Mouse (Mus musculus) heart, embryonic 16.5 days (tissue): ENCODE data around the gene Creb3l2. TPM values are rescaled to one million over a fixed set of nuclear protein-coding genes. Genes with fewer than 3 reads are reported as not detected.

Experiments
- ATAC-seq: fragments of 200-750 bp; cut with Nextera tagmentation; replicated peaks from 2 replicates; pipeline ENCODE4 v1.8.0; 2017; ENCODE audit warnings: moderate number of reproducible peaks; ENCODE audit not compliant: insufficient read depth, low FRiP score; ENCODE audit errors: extremely low read depth
- H3K27ac ChIP-seq: fragments of 300-500 bp; sonication (generic); 2 replicates; pipeline ENCODE4 v1.5.1; 2014; ENCODE audit warnings: mild to moderate bottlenecking, low read length, control low read depth, moderate library complexity
- H3K27me3 ChIP-seq: fragments of 300-500 bp; sonication (generic); 2 replicates; pipeline ENCODE4 v1.6.1; 2014; ENCODE audit warnings: low read length, mixed read lengths; ENCODE audit not compliant: control insufficient read depth, insufficient read depth
- H3K36me3 ChIP-seq: fragments of 300-500 bp; sonication (generic); 2 replicates; pipeline ENCODE4 v1.6.1; 2014; ENCODE audit not compliant: control insufficient read depth, insufficient read depth
- H3K4me1 ChIP-seq: fragments of 300-500 bp; sonication (generic); 2 replicates; pipeline ENCODE4 v1.6.1; 2014; ENCODE audit warnings: low read length, mixed read lengths; ENCODE audit not compliant: control insufficient read depth, insufficient read depth
- H3K4me2 ChIP-seq: fragments of 300-500 bp; sonication (generic); 2 replicates; pipeline ENCODE4 v1.6.1; 2014; ENCODE audit warnings: low read depth, mild to moderate bottlenecking, control low read depth, low read length
- H3K4me3 ChIP-seq: fragments of 300-500 bp; sonication (generic); 2 replicates; pipeline ENCODE4 v1.5.1; 2014; ENCODE audit warnings: mild to moderate bottlenecking, control low read depth, low read length
- H3K9ac ChIP-seq: fragments of 300-500 bp; sonication (generic); 2 replicates; pipeline ENCODE4 v1.6.1; 2014; ENCODE audit warnings: low read length, control low read depth
- H3K9me3 ChIP-seq: fragments of 300-500 bp; sonication (generic); replicated peaks from 2 replicates; pipeline ENCODE4 v1.6.1; 2016; ENCODE audit warnings: low read length; ENCODE audit not compliant: control insufficient read depth
- WGBS: fragments of 180-500 bp; shearing (Covaris S2); extraction: QIAGEN DNeasy Blood & Tissue Kit; methylation state at CpG from one replicate; pipeline ENCODE4 v1.1.7; 2014; 5-methylcytosine and 5-hydroxymethylcytosine counted together
- polyA plus RNA-seq: library from polyadenylated mRNA; unstranded; fragments of >200 nt; fragmentation: Nextera tagmentation; extraction: Ambion mirVana; gene quantifications from 2 replicates; pipeline ENCODE4 v1.2.1, GENCODE M21; 2015

Creb3l2 gene
- polyA plus RNA-seq, 1 experiment from 2014 or later: 28.2 TPM

DNA sequence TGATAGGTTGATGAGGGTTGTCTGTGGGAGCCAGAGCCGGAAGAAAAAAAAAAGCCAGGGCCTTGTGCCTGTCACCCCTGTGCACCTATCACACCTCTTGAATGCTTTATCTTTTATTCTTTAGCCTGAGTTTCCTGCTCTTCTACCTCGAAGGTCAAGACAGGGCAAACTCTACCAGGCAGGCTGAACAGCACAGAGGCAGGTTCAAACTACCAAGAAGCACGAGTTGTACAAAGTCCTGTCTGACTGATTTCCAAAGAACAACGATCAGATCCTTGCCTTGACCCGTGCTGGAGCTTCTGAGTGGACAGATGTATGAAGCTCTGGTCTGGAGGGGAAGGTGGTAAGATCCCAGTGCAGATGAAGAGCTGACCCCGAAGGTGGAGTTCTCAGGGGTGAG lies 20.8 kb downstream of the Creb3l2 start:
- Histone ChIP-seq H3K9ac (peak overlapping the region; percentile 15; the same call in 1 of the 2 replicates), H3K36me3 (peaks cover 11% of the 10 kb centered on the region; the same call in 1 of the 2 replicates), H3K4me3 (no peak overlapping the region), H3K4me1 (peaks cover 83% of the 10 kb centered on the region), H3K4me2 (no peak overlapping the region), H3K27ac (peak overlapping the region; percentile 34; the same call in 1 of the 2 replicates), H3K27me3 (no peaks in the 10 kb centered on the region), H3K9me3 (no peaks in the 10 kb centered on the region)
- 55% methylated on average over 6 of the region's 6 CpGs for WGBS
- no peak for ATAC-seq

DNA sequence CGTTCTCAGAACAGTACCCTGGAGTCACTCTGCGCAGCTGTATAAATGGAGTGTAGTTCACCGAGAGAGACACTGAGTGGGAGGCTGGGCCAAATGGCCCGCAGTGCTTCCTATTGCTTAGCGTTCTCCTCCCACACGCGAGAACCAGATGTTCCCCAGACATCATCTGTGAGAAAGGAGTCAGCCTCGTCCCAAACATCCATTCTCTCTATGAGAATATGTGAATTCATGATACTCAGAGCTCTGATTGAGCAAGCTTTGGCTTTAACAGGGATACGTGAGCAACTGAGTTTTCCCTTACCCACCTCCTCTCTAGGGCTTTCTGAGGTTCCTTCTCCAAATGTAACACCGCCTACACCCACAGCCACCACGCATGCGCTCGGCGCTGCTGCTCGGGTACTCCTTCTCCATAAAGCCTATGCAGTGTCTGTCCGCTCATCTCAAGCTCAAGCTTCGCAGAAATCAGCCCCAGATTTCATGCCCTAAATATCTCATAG lies 22.5 kb downstream of the Creb3l2 start:
- H3K36me3 ChIP-seq: peaks cover 2% of the 10 kb centered on the region; the same call in 1 of the 2 replicates
- H3K4me3 ChIP-seq: no peak overlapping the region
- 51% methylated on average over 17 of the region's 17 CpGs for WGBS
- peak overlapping the region; percentile 32 for H3K4me2 ChIP-seq
- peak overlapping the region; percentile 53 for H3K27ac ChIP-seq
- H3K27me3 ChIP-seq: no peaks in the 10 kb centered on the region
- peak; percentile 21; the same call in 1 of the 2 replicates for ATAC-seq
- H3K4me1 ChIP-seq: peaks cover 82% of the 10 kb centered on the region
- H3K9me3 ChIP-seq: no peaks in the 10 kb centered on the region
- H3K9ac ChIP-seq: peak overlapping the region; percentile 54; the same call in 1 of the 2 replicates

DNA sequence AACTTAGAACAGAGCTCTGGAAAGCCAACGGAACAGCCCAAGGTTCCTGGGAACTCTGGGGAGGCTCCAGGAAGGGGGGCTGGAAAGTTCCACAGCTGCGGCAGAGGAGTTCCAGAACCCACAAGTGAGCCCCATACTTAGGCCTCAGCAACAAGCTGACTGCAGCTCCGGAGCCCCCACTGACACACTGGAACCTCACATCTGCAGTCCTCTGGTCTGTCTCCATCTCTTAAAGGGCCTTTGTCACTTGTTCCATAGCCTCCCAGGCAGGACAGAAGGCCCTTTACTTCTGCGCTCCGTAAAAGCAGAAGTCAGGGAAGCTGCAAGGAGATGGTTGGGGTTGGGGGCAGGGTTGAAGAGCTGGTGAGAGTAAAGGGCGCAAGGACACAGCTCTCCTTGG lies 23.0 kb downstream of the Creb3l2 start:
- ATAC-seq: no peak
- peaks cover 82% of the 10 kb centered on the region for H3K4me1 ChIP-seq
- peaks cover 2% of the 10 kb centered on the region; the same call in 1 of the 2 replicates for H3K36me3 ChIP-seq
- 33% methylated on average over 6 of the region's 6 CpGs for WGBS
- peak overlapping the region; percentile 32; the same call in 1 of the 2 replicates for H3K4me2 ChIP-seq
- H3K27ac ChIP-seq: peak overlapping the region; percentile 53
- H3K4me3 ChIP-seq: no peak overlapping the region
- no peaks in the 10 kb centered on the region for H3K9me3 ChIP-seq
- H3K9ac ChIP-seq: peak overlapping the region; percentile 54
- H3K27me3 ChIP-seq: no peaks in the 10 kb centered on the region

DNA sequence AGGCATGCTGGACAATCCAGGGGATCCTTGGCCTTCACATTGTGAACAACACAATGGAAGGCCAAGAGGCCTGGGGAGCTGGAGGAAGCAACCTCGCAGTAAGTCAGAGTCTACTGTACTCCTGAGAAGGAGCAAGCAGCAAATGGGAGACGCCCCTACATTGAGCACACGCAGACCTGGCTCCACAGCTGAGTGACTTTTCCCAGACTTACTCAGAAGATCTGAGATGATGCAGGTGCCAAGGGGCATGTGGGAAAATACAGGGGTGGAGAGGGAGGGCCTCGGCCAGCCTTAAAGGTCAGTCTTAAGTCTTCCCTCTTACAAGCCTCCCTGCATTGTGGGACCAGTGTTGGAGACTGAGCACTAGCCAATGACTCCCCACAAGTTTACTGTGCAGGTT lies 25.2 kb downstream of the Creb3l2 start:
- Histone ChIP-seq H3K4me2 (no peak overlapping the region), H3K4me1 (peaks cover 78% of the 10 kb centered on the region), H3K36me3 (peaks cover 2% of the 10 kb centered on the region; the same call in 1 of the 2 replicates), H3K9ac (no peak overlapping the region; the same call in 1 of the 2 replicates), H3K9me3 (no peaks in the 10 kb centered on the region), H3K27me3 (no peaks in the 10 kb centered on the region), H3K4me3 (no peak overlapping the region), H3K27ac (peak overlapping the region; percentile 11)
- WGBS: 55% methylated on average over 4 of the region's 4 CpGs
- no peak for ATAC-seq

DNA sequence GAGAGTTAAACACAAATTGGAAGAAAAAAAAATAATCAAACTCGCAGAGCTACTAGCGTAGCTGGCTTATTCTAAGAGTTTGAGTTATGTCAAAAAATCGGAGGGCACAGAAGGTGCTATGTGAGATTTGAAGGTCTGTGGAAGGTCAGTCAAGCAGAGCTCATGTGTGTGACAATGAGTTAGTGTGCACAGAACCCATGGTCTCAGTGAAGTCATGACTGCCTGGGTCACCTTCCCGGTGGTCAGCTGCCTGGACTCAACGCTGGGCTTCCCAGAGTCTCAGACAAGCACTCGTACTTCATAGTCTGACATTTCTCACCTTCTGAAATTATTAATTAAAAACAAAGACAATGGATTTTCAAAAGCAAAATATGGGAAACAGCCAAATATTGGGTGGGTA lies 26.4 kb downstream of the Creb3l2 start:
- ATAC-seq: 0 out of 2 replicates have a peak, but pooled peaks have one; percentile 22
- H3K9ac ChIP-seq: peak overlapping the region; percentile 52

DNA sequence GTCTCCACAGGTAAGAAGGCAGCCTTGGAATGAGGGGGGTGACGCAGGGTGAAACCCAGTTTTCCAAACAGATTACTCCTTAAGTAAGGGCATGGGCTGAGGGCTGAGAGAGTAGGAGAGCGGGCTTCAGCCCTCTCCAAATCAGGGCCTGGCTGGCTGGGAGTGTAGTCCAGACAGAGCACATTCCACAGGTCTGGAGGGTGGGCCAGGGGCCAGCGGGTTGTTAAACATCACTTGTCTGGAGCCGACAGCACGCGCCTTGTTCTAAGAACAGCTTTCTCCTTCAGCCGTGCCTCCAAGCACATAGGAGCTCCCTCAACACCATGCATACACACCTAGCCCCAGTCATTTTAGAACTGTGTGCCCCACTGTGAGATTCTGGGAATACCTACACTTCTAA lies 26.9 kb downstream of the Creb3l2 start:
- H3K4me1 ChIP-seq: peaks cover 78% of the 10 kb centered on the region
- H3K9me3 ChIP-seq: no peaks in the 10 kb centered on the region
- 17% methylated on average over 7 of the region's 7 CpGs for WGBS
- peaks cover 2% of the 10 kb centered on the region; the same call in 1 of the 2 replicates for H3K36me3 ChIP-seq
- H3K4me3 ChIP-seq: no peak overlapping the region; the same call in 1 of the 2 replicates
- H3K27me3 ChIP-seq: no peaks in the 10 kb centered on the region
- peak overlapping the region; percentile 62 for H3K9ac ChIP-seq
- peak overlapping the region; percentile 99 for H3K27ac ChIP-seq
- ATAC-seq: peak; percentile 92
- peak overlapping the region; percentile 48 for H3K4me2 ChIP-seq

More for the DNA sequence above, 26.4 kb downstream of the Creb3l2 start:
- no peaks in the 10 kb centered on the region for H3K9me3 ChIP-seq
- peaks cover 2% of the 10 kb centered on the region; the same call in 1 of the 2 replicates for H3K36me3 ChIP-seq
- H3K4me2 ChIP-seq: peak overlapping the region; percentile 38
- peak overlapping the region; percentile 99 for H3K27ac ChIP-seq
- no peaks in the 10 kb centered on the region for H3K27me3 ChIP-seq
- WGBS: 26% methylated on average over 6 of the region's 6 CpGs
- no peak overlapping the region; the same call in 1 of the 2 replicates for H3K4me3 ChIP-seq
- H3K4me1 ChIP-seq: peaks cover 78% of the 10 kb centered on the region

DNA sequence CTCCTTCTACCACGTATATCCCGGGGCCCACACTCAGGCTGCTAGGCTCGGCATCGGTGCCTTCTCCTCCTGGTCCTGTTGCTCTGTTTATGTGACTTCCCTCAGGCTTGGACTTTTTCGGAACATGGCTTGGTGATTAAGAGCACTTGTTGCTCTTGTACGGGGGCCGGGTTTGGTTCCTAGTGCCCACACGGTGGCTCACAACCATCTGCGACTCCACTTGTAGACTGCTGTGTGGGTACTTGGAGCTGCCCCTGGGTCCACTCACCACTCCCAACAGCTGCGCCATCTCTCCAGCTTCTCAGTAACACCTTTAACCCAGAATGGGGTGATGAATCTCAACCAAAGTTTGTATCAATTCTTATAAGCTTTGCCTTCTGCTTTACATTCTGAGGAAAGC lies 27.4 kb downstream of the Creb3l2 start:
- Histone ChIP-seq H3K4me1 (peaks cover 77% of the 10 kb centered on the region), H3K27me3 (no peaks in the 10 kb centered on the region), H3K27ac (peak overlapping the region; percentile 99), H3K36me3 (peaks cover 2% of the 10 kb centered on the region; the same call in 1 of the 2 replicates), H3K4me2 (peak overlapping the region; percentile 48), H3K9ac (peak overlapping the region; percentile 62), H3K9me3 (no peaks in the 10 kb centered on the region), H3K4me3 (no peak overlapping the region)
- WGBS: 66% methylated on average over 10 of the region's 10 CpGs
- ATAC-seq: no peak

DNA sequence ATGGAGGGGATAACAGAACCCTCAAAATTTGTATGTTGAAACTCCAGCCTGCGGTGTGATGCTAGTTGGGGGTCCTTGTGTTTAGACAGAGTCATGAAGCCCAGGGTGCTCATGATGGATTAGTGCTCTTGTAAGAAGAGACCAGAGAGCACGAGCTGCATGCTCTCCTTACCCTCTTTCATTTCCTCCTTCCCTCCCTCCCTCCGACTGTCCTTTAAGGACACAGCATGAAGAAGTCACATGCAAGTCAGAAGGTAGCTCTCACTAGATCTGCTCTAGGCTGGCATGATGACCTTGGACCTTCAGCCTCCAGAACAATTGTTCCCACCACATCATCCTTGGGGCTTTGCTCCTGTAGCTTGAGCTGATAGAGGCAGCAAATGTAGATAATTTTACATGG lies 30.2 kb downstream of the Creb3l2 start:
- Histone ChIP-seq H3K4me3 (no peak overlapping the region), H3K9me3 (no peaks in the 10 kb centered on the region), H3K27ac (peak overlapping the region; percentile 6), H3K36me3 (0 out of 2 replicates have a peak, but pooled peaks cover 5% of the 10 kb centered on the region), H3K27me3 (no peaks in the 10 kb centered on the region), H3K9ac (no peak overlapping the region), H3K4me1 (peaks cover 60% of the 10 kb centered on the region), H3K4me2 (no peak overlapping the region)
- 57% methylated on average over 3 of the region's 3 CpGs for WGBS
- ATAC-seq: no peak

DNA sequence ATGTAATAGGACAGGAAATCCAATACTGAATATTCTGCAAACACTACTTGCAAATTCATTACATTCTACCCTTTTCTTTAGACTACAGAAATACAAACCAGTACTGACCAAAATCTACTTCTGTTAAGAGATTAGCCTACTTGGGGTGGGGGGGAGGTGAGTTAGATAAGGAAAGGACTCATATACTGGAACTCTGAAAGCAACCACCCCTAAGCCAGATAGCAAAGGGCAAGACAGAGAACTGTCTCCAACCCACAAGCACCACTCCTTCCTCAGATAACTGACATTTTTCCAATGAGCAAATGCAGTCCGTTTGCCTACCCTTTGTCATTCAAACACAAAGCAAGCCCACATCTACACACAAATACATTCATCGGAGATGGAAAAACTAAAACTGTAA lies 32.1 kb downstream of the Creb3l2 start:
- WGBS: 56% methylated on average over 2 of the region's 2 CpGs
- 0 out of 2 replicates have a peak, but pooled peaks cover 5% of the 10 kb centered on the region for H3K36me3 ChIP-seq
- H3K4me2 ChIP-seq: no peak overlapping the region
- ATAC-seq: no peak
- no peaks in the 10 kb centered on the region for H3K9me3 ChIP-seq
- H3K27ac ChIP-seq: no peak overlapping the region
- peaks cover 48% of the 10 kb centered on the region for H3K4me1 ChIP-seq
- H3K9ac ChIP-seq: no peak overlapping the region
- H3K27me3 ChIP-seq: no peaks in the 10 kb centered on the region
- H3K4me3 ChIP-seq: no peak overlapping the region
